24 mouse cellular contexts compared by ENCODE assay signal in genomic region chr16:74375342-74375940, GRCm38 (mm10). TPM values are rescaled to one million over a fixed set of nuclear protein-coding genes. Genes with fewer than 3 reads are reported as not detected.
A peak's percentile ranks its signal among the peaks of the same experiment; 100 is the strongest.
DNase-seq lines count a peak whose midpoint lies in the region; ATAC-seq and TF ChIP-seq lines count a peak whose summit lies in the region.
"Had no signal": no experiment of that assay in that cellular context is flagged by ENCODE, and none has a peak within 500 bp of the region (broad histone marks: within the 10 kb centered on the region; RNA-seq: fewer than 3 reads in every experiment).

No protein-coding gene starts in this region.

- peak; percentile 63; the same call in 1 of the 2 replicates for ATAC-seq in neural tube, embryonic 12.5 days (ENCODE audit: low FRiP score, low read depth)
- ATAC-seq in forebrain, postnatal 0 days = no peak
- ATAC-seq in midbrain, embryonic 16.5 days = peak; percentile 55; the same call in 1 of the 2 replicates
- ATAC-seq: intestine, embryonic 16.5 days had no signal

- no peak overlapping the region for H3K4me2 ChIP-seq in neural tube, embryonic 12.5 days (replicated peaks)
- H3K4me2 ChIP-seq in forebrain, postnatal 0 days (ENCODE audit: low read depth) = no peak overlapping the region
- H3K4me2 ChIP-seq in midbrain, embryonic 16.5 days (ENCODE audit: low read length) = no peak overlapping the region
- H3K4me2 ChIP-seq: embryonic facial prominence, embryonic 12.5 days; heart, embryonic 15.5 days; limb, embryonic 13.5 days; liver, embryonic 13.5 days; lung, embryonic 15.5 days had no signal

- H3K4me3 ChIP-seq in neural tube, embryonic 12.5 days = no peak overlapping the region
- H3K4me3 ChIP-seq in forebrain, postnatal 0 days (ENCODE audit: low read depth, low read length) = no peak overlapping the region
- no peak overlapping the region for H3K4me3 ChIP-seq in midbrain, embryonic 16.5 days (ENCODE audit: low read depth, low read length)
- H3K4me3 ChIP-seq: embryonic facial prominence, embryonic 12.5 days; erythroblast, embryonic 14.5 days; heart, embryonic 15.5 days; limb, embryonic 13.5 days; liver, embryonic 13.5 days; lung, embryonic 15.5 days had no signal

- no peaks in the 10 kb centered on the region for H3K27me3 ChIP-seq in neural tube, embryonic 12.5 days (replicated peaks)
- H3K27me3 ChIP-seq in forebrain, postnatal 0 days (ENCODE audit: insufficient read depth, low read length) = no peaks in the 10 kb centered on the region
- no peaks in the 10 kb centered on the region for H3K27me3 ChIP-seq in midbrain, embryonic 16.5 days (ENCODE audit: control insufficient read depth, insufficient read depth, low read depth, low read length)
- H3K27me3 ChIP-seq: embryonic facial prominence, embryonic 12.5 days; heart, embryonic 15.5 days; limb, embryonic 13.5 days; liver, embryonic 13.5 days; lung, embryonic 15.5 days had no signal

- DNase-seq in neural tube, embryonic 10.5 days (ENCODE audit: extremely low spot score, low spot score) = no peak
- peak; percentile 32 for DNase-seq in forebrain, postnatal 0 days
- peak; percentile 47 for DNase-seq in retina, postnatal 7 days (ENCODE audit: low read depth, low spot score)
- no peak for DNase-seq in spleen, postnatal 4 days (ENCODE audit: low spot score in 2 of 2)
- DNase-seq in thymus, postnatal 14 days = no peak
- no peak for DNase-seq in layer of hippocampus, adult 8-10 months (ENCODE audit: low spot score in 2 of 2)
- DNase-seq: adrenal gland, postnatal 10 days; cerebellum, adult 11 months; gastrocnemius, postnatal 14 days; heart, postnatal 4 days; kidney, postnatal 4 days; liver, embryonic 13.5 days; right cerebral cortex, postnatal 4 days; thymus, postnatal 36 days had no signal

- 62% methylated on average over 12 of the region's 12 CpGs for WGBS in neural tube, embryonic 12.5 days
- 16% methylated on average over 12 of the region's 12 CpGs for WGBS in forebrain, postnatal 0 days
- 35% methylated on average over 12 of the region's 12 CpGs for WGBS in midbrain, embryonic 16.5 days

- H3K4me1 ChIP-seq in neural tube, embryonic 12.5 days = 0 out of 2 replicates have a peak, but pooled peaks cover 3% of the 10 kb centered on the region
- peaks cover 14% of the 10 kb centered on the region; the same call in 1 of the 2 replicates for H3K4me1 ChIP-seq in forebrain, postnatal 0 days (ENCODE audit: insufficient read depth)
- H3K4me1 ChIP-seq in midbrain, embryonic 16.5 days (ENCODE audit: control insufficient read depth, insufficient read depth, low read length) = peaks cover 15% of the 10 kb centered on the region
- H3K4me1 ChIP-seq: embryonic facial prominence, embryonic 12.5 days; liver, embryonic 13.5 days had no signal

- no peaks in the 10 kb centered on the region for H3K36me3 ChIP-seq in neural tube, embryonic 12.5 days
- no peaks in the 10 kb centered on the region for H3K36me3 ChIP-seq in forebrain, postnatal 0 days (ENCODE audit: insufficient read depth)
- H3K36me3 ChIP-seq in midbrain, embryonic 16.5 days (ENCODE audit: control insufficient read depth, insufficient read depth, low read length) = no peaks in the 10 kb centered on the region
- H3K36me3 ChIP-seq: embryonic facial prominence, embryonic 12.5 days; heart, embryonic 15.5 days; limb, embryonic 13.5 days; liver, embryonic 13.5 days; lung, embryonic 15.5 days had no signal

- TF ChIP-seq CTCF in forebrain, postnatal 0 days (IDR thresholded peaks at IDR 0.05; ENCODE audit: low read depth) = no peak

- no peaks in the 10 kb centered on the region for H3K9me3 ChIP-seq in neural tube, embryonic 12.5 days
- no peaks in the 10 kb centered on the region for H3K9me3 ChIP-seq in forebrain, postnatal 0 days (ENCODE audit: low read length)
- no peaks in the 10 kb centered on the region for H3K9me3 ChIP-seq in midbrain, embryonic 16.5 days (replicated peaks; ENCODE audit: control insufficient read depth, low read length, poor library complexity, severe bottlenecking)
- H3K9me3 ChIP-seq: embryonic facial prominence, embryonic 12.5 days; heart, embryonic 15.5 days; limb, embryonic 13.5 days; liver, embryonic 13.5 days; lung, embryonic 15.5 days had no signal

- no peak overlapping the region for H3K9ac ChIP-seq in neural tube, embryonic 12.5 days
- no peak overlapping the region for H3K9ac ChIP-seq in forebrain, postnatal 0 days
- no peak overlapping the region for H3K9ac ChIP-seq in midbrain, embryonic 16.5 days (ENCODE audit: low read depth, low read length)
- H3K9ac ChIP-seq: embryonic facial prominence, embryonic 12.5 days; heart, embryonic 15.5 days; limb, embryonic 13.5 days; liver, embryonic 13.5 days; lung, embryonic 15.5 days had no signal

- no peak overlapping the region for H3K27ac ChIP-seq in neural tube, embryonic 12.5 days
- H3K27ac ChIP-seq in forebrain, postnatal 0 days (ENCODE audit: low read depth, low read length) = no peak overlapping the region
- no peak overlapping the region for H3K27ac ChIP-seq in midbrain, embryonic 16.5 days (ENCODE audit: low read length)
- H3K27ac ChIP-seq: embryonic facial prominence, embryonic 12.5 days; heart, embryonic 15.5 days; limb, embryonic 13.5 days; liver, embryonic 13.5 days; lung, embryonic 15.5 days had no signal

RNA-seq across cellular contexts. Expression of gene Robo2, which starts 36.2 kb away (rescaled TPM):
- 64.0 and 67.1 TPM in 2 replicates for polyA plus RNA-seq in neural tube, embryonic 12.5 days (2016; fragmentation: Nextera tagmentation; extraction: Ambion mirVana)
- 114 and 130 TPM in 2 replicates for total RNA-seq in forebrain, postnatal 0 days (2014; rRNA removed)
- polyA plus RNA-seq in forebrain, postnatal 0 days (2015; fragmentation: Nextera tagmentation; extraction: Ambion mirVana) = 39.2 and 45.5 TPM in 2 replicates
- 88.9 and 94.7 TPM in 2 replicates for polyA plus RNA-seq in midbrain, embryonic 16.5 days (2015; fragmentation: Nextera tagmentation; extraction: Ambion mirVana)
- 100 to 1,000 TPM in 1 of 4 experiments, 10 to 100 TPM in 3; 97.2 to 101 (median 99.2) TPM for total RNA-seq in layer of hippocampus, adult 8-10 months (2022)
- total RNA-seq: monocyte, adult 5-6 weeks; neutrophil, adult 5-6 weeks had no signal
- polyA plus RNA-seq: erythroblast, embryonic 14.5 days had no signal

Comparison
In these comparisons a context has a peak if more than half of its experiments do, and no peak if none do; other contexts are left out.
1. DNase-seq: peak in forebrain, postnatal 0 days (single experiment) and retina, postnatal 7 days (single experiment); none in neural tube, embryonic 10.5 days (single experiment), spleen, postnatal 4 days (0 of 2), thymus, postnatal 14 days (single experiment) and layer of hippocampus, adult 8-10 months (0 of 2).